Mouse (Mus musculus): ENCODE measurements around the gene Creg2.
"Not testable (repeated sequence)": the region's sequence is repeated elsewhere in the genome, so short reads cannot be mapped to it uniquely, and the experiment has no call there.

The Creg2 gene

DNA sequence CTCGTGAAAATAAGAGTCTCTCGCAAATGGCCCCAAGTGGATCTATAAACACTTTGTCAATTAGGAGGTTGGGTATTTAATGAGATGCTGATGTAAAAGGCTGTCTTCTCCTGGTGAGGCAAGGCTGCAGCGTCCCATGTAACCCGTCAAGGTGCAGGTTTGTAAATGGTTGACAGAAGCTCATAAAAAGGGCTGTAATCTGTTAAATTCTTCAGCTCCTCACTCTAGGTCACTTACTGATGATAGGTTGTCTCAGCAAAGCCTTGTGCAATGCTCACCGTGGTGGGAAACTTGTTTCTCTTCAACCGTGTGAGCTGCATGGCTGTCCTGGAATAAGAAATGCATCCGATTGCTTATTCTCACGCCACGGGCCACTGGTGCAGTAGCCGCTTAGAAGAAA, 57.4 kb downstream of the Creg2 start:
- DNase-seq (ENCODE audit: low spot score) = no peak

DNA sequence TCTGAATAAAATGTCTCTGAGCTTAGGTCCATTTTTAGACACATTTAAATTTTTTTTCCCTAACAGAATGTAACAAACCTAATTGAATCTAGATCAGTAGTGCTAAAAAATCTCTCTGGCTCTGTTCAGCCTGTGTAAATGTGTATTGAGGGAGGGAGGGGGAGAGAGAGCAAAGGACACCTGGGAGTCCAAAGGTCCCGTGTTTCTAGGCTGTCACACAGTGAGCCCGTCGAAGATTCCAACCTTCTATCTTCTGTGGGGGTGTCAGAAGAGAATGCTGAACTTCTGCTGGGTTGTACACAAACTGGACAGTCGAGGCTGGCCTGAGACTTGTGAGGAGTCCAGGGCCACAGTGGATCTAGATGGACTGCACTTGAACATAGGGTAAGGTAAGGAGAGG, 59.2 kb downstream of the Creg2 start:
- no peak for DNase-seq (ENCODE audit: low spot score)

DNA sequence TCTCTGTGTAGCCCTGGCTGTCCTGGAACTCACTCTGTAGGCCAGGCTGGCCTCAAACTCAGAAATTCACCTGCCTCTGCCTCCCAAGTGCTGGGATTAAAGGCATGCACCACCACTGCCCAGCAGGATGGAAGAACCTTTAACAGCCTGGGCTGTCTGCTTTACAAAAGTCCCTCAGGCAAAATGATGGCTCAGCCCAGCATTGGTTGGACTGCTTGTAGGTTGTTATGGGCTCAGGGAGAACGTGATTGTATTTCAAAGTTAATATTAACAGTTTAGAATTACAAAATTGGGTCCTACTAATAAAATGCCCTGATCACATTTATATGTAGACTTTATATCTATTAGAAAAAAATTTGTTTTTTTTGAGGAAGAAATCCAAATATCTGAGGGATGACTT, 59.7 kb downstream of the Creg2 start:
- DNase-seq (ENCODE audit: low spot score) = not testable (repeated sequence)

DNA sequence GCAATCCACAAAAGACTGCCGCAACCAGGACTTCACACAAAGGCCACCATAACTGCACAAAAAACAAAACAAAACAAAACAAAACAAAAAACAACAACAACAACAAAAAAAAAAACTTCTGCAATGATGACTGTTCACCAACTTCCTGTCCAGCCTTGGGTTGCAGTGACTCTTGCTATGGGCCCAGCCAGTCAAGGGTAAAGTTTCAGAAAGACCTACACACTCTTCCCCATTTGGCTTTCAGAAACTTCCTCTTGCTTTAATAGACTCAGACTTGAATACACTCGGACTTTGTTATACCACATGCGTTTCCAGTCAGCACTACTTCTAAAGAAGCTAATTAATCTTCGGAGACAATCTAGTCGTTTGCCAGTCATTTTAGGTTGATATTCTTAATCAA, 61.1 kb downstream of the Creg2 start:
- DNase-seq (ENCODE audit: low spot score) = no peak

GRCm38 (mm10) chr1:39585416-39585815, 65.9 kb downstream of the Creg2 start:
- no peak for DNase-seq (ENCODE audit: low spot score)

- DNase-seq (ENCODE audit: low spot score) = no peak
These were observed 68.1 kb downstream of the Creg2 start for GRCm38 (mm10) chr1:39583173-39583572.

DNA sequence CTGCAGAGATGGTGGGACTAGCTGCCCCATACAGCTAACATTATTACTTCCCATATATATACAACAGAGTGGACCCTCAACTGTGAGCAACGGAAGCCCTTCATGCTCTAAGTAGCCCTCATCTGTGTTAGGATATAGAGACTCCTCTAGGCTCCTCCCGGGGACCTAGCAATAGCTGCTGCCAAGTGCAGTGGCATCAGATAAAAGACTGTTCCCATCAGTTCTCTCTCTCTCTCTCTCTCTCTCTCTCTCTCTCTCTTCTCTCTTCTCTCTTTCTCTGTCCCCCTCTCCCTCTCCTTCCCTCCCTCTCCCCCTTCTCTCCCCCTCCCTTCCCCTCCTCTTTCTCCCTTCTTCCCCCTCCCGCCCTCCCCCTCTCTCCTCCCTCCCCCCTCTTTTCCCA, 70.1 kb downstream of the Creg2 start:
- no peak for DNase-seq (ENCODE audit: low spot score)

DNA sequence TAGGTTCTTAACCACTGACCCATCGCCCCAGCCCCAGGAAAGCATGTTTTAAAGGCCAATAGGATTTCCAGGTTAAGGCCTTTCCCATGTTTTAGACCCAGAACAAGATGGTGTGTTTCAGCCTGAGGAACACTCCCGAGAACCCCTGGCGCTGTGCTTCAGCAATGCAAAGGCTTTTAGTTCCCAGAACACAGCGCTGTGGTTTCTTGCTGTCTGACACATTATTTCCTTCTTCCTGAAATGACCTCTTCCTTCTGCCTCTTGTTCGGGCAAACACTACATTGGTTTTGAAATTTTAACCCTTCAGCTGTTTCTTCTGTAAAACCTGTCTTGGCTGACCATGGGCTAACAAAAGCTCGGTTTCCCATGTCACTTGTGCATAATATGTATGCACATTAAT, 72.1 kb downstream of the Creg2 start:
- no peak for DNase-seq (ENCODE audit: low spot score)

DNA sequence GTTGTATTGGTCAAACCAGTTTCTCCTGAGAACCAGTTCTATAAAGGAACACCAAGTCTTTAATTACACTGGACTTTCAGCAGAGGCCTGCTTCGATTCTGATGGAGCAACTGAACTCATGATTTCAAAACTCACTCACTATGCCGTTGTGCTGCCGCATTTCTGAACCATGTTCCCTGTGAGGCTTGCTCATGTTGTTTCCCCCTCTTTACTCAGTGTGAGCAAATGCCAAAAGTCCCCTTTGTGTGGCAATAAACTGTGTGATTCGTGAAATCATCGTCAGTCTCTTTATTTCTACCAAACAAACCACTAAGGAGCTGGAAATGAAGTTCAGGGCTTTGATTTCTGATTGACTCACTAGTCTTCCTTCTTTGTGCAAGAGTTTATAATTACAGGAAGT, 72.8 kb downstream of the Creg2 start:
- DNase-seq (ENCODE audit: low spot score) = no peak

DNA sequence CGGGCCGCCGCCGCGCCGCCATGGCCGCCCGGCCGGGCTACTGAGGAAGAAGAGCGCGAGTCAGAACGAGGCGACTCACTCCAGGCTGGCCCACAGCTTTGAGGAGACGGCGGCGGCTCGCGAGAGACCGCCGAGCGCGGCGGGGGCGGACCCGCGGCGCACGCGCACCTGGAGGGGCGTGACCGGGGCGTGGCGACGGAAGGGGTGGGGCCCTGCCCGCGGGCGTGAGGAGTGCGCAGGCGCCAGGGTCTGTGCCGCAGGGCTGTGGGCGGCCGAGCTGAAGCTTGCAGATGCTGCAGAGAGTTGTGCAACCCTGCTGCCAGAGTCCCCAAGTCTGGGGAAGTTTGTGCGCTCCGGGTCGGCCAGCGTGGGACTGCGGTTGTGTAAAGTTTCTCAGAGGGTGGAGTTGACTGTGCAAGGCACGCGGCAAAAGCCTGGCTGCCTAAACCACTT, 74.0 kb downstream of the Creg2 start, which contains the start of gene Rnf149:
Gene Rnf149, minus strand, starts transcription at position 153 of the 453 bp plus-strand sequence.
- peak; percentile 99 for DNase-seq (ENCODE audit: low spot score)

DNA sequence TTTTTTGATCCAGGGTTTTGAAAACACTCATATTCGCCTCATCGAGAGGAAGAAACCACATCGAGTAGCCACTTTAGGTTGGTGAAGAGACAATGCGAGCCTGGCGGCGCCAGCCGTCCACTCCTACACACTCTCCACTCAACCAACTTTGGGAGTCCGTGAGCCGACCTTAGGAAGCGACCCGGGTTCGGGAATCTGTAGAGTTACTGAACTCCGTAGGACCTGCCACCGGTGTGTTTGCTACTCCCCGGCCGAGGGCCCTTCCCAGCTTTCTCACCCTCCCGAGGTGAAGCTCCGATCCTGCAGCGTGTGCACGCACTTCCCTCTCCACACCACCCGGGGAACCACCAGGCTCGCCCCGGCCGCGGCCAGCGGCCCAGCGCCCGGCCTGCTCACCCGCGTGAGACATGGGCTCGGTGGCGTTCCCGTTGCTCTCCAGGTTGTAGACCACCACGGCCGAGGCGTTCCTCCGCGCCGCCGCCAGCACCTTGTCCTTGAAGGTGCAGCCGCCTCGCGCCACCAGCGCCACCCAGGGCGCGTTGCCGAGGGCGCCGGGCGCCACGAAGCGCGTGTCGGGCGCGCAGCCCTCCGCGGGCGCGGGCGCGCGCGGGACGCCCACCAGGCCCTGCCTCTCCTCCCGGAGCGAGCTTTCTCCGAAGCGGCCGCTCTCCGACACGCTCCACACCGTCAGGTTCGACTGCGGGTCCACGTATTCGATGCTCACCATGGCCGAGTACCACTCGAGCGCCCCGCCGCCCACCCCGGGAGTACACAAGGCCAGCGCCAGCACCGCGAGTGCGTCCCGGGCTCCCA, 74.6 kb downstream of the Creg2 start:
- peak; percentile 74 for DNase-seq (ENCODE audit: low spot score)

- no peak for DNase-seq (ENCODE audit: low spot score)
These were observed 75.4 kb downstream of the Creg2 start for GRCm38 (mm10) chr1:39575778-39576375.

DNA sequence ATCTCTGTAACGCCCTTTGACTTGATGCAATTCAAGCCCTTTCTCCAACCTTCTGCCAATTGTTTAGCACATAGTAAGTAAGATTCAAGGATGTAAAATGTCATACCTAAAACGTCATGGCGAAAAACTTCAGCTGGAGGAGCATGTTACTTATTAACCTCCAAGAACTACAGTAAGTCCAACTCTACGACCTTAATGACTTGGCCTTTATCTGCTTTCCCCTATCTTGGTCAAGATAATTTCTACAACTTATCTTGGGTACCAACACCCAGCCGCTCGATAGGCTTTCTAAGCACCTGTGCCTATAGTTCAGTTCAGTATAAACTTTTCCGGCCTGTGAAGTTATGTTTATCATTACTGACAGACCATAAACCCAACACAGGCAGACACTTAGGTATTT, 77.4 kb downstream of the Creg2 start:
- no peak for DNase-seq (ENCODE audit: low spot score)

GRCm38 (mm10) chr1:39571653-39572052, 79.6 kb downstream of the Creg2 start:
- no peak for DNase-seq (ENCODE audit: low spot score)
